Mouse (Mus musculus) ES-Bruce4 (cell line): ENCODE measurements around the gene Diras1.

Source experiments
- CTCF ChIP-seq: IDR thresholded peaks from one replicate; pipeline ENCODE4 v1.8.1; 2011; ENCODE audit warnings: low read depth, low read length
- EP300 ChIP-seq: IDR thresholded peaks from 2 replicates; pipeline ENCODE4 v1.6.1; 2011; ENCODE audit warnings: low read depth, low read length; ENCODE audit not compliant: insufficient read depth
- POLR2A ChIP-seq: IDR thresholded peaks from one replicate; pipeline ENCODE4 v1.8.1; 2011; ENCODE audit warnings: low read length; ENCODE audit not compliant: insufficient read depth

DNA sequence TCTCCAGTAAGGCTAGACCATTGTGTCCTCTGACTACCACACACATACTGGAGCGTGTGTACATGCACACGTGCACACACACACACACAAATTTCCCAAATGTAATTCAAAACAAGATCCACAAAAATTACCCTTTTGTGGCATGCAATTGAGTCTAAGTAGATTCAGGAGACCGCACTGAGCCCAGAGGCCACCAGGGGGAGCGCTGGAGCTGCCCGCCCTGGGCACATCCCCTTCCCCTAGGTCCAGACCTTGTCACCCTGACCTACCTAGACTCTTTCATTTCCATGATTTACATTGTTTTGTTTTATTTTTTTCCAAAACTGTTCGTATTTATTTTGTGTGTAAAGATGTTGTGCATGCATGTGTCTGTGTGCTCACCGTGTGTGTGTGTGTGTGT, 8.8 kb downstream of the Diras1 start:
- TF ChIP-seq CTCF: peak; percentile 90
- no peak for TF ChIP-seq POLR2A
- TF ChIP-seq EP300: no peak
